Mouse (Mus musculus) brain, embryonic 14.5 days (tissue): ENCODE data around the gene Med4.

Source experiments
- CTCF ChIP-seq: fragments of 200-500 bp; IDR thresholded peaks from 2 replicates; pipeline ENCODE4 v1.5.1; 2012; ENCODE audit warnings: inconsistent platforms, mild to moderate bottlenecking, moderate library complexity, borderline replicate concordance; ENCODE audit not compliant: insufficient read depth, insufficient read length; ENCODE audit errors: extremely low read depth
- POLR2A ChIP-seq: fragments of 200-500 bp; IDR thresholded peaks from 2 replicates; pipeline ENCODE4 v1.6.1; 2012; ENCODE audit warnings: mild to moderate bottlenecking, inconsistent platforms, borderline replicate concordance; ENCODE audit not compliant: poor library complexity, insufficient read depth, insufficient read length, severe bottlenecking; ENCODE audit errors: extremely low read depth

GRCm38 (mm10) chr14:73507200-73507599, 2.6 kb upstream of the Med4 start:
- TF ChIP-seq CTCF (no peak), POLR2A (no peak)
